Mouse (Mus musculus) 416B (cell line): ENCODE data around the gene Sv2a.

ENCODE experiments used
- DNase-seq: peaks from one replicate; pipeline ENCODE4 v3.0.0; 2011; ENCODE audit warnings: low read depth

Sv2a gene

GRCm38 (mm10) chr3:96180727-96181477 lies at the start of gene Sv2a:
Gene Sv2a (plus strand): TSS chr3:96181151.
- peak; percentile 25 for DNase-seq

DNA sequence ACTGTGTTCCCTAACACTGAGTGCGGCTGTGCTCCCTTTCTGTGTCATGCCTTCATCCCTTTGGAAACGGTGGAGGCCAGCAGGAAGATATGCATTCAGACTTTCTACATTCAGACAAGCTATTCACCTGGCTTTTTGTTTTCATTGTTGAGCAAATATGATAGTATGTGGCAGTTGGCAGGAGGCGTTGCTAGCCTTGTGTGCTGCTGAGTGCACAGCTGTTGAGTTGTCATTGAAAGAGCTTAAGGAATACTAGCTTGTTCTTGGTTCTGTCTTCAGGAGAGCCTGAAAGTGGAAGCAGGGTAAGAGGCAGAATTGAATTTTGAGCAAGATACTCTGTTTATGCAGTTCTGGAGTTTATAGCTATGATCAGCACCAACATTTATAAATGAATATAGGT lies 48.5 kb upstream of the Sv2a start:
- DNase-seq, result no peak

- DNase-seq, result no peak
These were observed 47.5 kb upstream of the Sv2a start for GRCm38 (mm10) chr3:96133327-96133905.

DNA sequence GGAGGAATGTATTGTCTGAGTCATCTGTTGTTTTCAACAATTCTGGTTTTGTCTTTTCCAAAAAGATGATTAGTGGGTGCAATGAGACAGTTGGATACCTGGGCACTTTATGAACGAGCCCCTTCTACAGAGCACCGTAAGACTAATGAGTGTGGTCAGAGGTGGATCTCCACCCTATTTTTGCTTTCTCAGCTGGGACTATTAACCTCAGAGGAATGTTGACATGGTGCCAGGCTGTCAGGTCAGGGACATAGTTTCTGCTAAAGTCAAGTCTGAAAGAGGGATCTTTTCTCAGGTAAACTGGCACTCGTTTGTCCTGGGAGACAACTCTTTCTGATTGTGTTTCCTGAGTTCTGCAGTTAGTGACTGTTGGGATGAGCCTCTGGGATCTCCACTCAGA lies 45.9 kb upstream of the Sv2a start:
- no peak for DNase-seq

- peak; percentile 87 for DNase-seq
These were observed 33.0 kb upstream of the Sv2a start for GRCm38 (mm10) chr3:96147950-96148349.

GRCm38 (mm10) chr3:96151836-96152235 lies 29.1 kb upstream of the Sv2a start:
- no peak for DNase-seq

DNA sequence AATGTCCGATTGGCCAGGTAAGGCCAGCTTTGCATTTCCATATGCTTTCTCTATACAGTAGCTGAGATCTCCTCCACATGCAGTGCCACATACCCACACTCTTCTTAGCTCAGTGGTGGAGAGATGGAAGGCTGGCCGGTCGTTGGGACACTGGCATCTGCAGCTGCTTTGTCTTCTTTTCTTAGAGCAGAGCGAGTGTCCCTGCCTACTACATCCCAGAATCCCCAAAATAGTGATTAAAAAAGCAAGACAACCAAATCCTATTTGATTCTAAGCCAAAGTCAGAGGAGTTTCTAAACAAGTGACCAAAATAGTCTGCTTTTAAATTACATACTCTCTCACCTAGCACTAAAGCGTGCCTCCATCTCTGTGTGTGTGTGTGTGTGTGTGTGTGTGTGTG lies 28.3 kb upstream of the Sv2a start:
- no peak for DNase-seq

GRCm38 (mm10) chr3:96155501-96155900 lies 25.4 kb upstream of the Sv2a start:
- no peak for DNase-seq

DNA sequence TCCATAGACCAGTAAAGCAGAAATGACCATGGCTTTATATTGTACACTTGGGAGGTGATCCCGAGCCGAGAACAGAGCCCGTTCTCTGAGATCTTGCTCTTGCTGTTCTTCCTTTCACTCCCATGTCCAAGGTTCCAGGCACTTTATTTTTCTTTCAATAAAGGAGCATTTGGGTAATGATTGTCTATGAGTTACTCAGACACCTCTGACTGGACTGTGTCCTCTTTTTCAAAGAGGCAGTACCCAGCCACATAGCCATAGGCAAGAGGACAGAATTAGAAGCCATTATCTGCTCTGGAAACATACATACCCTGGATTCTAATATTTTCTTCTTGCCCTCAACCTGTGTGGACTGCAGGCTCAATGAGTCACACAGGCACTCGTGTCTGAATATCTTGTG lies 21.1 kb upstream of the Sv2a start:
- DNase-seq, result no peak

- peak; percentile 86 for DNase-seq
These were observed 20.6 kb upstream of the Sv2a start for GRCm38 (mm10) chr3:96160222-96160802.

- DNase-seq, result peak; percentile 36
These were observed 20.0 kb upstream of the Sv2a start for GRCm38 (mm10) chr3:96160803-96161516.

DNA sequence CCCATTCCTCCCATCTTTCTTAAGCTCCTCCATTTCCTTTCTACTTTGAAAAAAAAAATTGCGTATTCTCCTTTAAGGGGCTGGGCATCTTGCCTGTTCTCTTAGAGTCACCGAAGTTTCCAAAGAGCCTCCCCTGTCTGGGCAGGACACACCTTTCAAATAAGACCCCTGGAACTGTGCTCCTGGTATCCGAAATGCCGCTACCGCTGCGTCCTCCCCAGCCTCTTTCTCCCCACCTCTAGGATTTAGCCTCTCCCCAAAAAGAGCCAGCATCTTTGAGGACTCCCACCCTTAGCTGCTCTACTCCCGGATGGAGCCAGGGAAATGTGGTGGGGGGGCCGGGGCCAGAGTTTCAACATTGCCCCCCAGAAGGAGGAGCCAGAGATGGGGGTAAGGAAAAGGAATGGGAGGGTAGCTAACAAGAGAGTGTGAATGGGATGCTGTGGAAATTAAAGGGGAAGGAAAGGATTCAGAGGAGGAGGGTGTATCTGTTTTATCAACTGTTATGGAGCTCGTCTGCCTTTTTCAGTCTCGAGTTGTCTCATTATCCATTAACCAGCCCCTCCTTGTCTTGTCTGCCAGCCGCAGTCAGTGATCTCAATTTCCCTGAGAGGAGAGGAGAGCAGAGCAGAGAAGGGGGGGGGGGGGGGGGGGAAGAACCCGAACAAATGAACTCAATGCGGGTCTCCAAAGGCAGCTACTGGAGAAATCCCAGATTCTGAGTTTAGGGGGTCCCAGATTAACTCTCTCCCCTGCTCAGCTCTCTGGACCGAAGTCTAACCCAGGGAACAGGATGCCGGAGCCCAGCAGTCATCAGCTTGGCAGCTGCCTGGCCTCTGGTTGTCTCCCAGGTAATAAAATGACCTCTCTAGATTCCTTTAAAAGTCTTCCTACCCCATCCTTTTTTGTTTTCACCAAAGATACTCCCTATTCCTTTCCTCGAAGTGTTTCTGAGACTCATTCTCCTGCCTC lies 18.8 kb upstream of the Sv2a start, which contains the start of gene Mtmr11:
TSS of gene Mtmr11 (plus strand) at position 136 of the 972 bp plus-strand sequence.
- no peak for DNase-seq

DNA sequence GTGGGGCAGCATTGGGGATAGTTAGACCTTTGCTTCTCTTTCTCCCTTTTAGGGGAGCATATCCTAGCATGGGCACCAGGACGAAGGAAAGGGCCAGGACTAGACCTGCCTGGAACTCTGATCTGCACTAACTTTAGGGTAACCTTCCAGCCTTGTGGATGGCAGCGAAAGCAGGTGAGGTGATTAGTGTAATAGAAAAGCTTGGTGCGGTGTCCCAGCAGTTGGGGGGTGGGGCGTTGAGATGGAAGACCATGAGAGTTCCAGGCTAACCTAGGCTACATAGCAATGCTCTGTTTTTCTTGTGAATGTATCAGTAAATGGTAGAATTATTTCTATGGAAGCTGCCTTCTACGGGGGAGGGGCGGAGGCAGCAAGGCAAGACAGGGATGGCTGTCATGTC lies 17.9 kb upstream of the Sv2a start:
- DNase-seq, result no peak

GRCm38 (mm10) chr3:96168466-96169158 lies 12.3 kb upstream of the Sv2a start:
- DNase-seq, result no peak

DNA sequence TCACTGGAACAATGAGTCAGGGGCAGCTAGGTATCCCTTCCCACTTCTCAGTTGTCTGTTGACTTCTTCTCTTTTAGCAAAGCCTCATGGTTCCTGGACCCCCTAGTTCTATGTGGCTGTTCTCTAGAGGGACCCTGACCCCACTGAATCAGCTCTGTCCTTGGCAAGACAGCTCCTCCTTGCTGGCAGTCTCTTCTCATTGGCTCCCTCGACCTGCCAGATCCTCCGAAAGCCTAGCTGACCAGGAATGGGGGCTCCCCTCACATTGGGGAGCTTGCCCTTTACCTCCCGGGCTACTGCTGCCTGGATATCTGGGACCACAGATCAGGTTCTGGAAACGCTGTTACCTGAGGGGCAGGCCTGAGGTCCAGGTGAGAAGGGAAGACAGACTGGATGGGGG lies 10.7 kb upstream of the Sv2a start:
- DNase-seq, result no peak

DNA sequence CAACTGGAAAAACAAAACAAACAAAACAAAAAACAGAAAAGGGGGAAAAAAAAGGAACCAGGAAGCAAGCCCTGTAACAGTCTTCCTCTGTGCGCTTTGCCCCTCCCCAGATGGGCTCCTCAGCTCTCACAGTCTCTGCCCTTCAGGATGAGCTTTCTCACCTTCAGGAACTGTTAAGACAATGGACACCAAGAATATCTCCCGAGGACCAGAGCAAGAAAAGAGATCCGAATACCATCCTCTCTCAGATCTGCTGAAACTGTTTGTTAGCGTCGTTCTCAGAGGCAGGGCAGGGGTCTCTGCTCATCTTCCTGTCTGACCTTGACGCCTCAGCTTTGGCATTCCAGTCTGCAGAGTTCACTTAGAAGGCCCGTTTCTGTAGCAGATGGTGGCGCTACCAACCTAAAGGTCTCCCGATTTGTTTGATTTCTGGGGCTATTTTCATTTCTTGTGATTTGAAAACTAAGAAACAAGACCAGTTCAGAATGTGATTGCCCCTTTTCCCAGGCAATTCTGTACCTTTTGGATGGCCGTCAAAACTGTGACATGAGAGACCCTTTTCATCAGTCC lies 9.9 kb upstream of the Sv2a start:
- DNase-seq, result peak; percentile 68

DNA sequence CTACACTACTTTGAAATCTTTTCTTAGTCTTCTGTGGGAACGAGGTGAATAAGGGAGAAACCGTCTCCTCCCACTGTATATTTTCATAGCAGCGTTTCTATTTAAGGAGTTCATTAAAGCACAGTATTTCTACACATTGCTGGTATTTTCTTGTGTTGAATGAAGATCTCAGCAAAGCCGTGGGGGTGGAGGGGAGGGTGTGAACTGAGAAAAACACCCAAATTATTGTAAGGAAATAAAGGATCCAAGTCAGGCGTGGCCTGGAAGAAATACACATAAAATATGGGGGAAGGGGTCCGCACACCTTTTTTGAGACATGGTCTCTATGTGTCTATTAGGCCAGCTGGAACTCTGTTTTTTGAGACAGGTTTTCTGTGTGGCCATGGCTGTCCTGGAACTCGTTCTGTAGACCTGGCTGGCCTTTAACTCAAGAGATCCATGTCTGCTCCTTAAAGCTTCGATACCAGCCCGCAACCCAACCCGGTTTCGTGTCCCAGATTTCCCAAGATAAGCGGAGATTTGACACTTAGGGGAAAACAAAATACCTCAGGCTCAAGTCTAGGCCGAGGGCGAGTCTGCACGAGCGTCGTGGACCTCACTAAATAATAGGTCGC lies 9.3 kb upstream of the Sv2a start:
- no peak for DNase-seq

GRCm38 (mm10) chr3:96172197-96173178 lies 8.5 kb upstream of the Sv2a start, which contains the start of gene Sf3b4:
Gene Sf3b4 (plus strand): TSS chr3:96172332.
- peak; percentile 97 for DNase-seq

DNA sequence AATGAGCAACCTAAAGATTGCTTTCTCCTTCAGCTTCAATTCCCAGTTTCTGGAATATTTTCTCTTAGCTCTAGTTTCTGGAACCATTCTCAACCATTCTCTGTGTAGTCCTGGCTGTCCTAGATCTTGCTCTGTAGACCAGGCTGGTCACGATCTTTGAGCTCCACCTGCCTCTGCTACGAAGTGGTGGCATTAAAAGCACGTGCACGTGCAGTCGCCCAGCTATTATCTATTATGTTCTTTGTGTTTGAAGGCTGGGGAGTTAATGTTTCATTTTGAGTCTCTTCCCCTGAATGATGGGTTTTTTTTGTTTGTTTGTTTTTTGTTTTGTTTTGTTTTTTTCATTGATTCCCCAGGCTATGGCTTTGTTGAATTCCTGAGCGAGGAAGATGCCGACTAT lies 7.8 kb upstream of the Sv2a start:
- no peak for DNase-seq
